Mouse (Mus musculus): Measurements from ENCODE around the gene Esf1.
"Not testable (repeated sequence)": the region's sequence is repeated elsewhere in the genome, so short reads cannot be mapped to it uniquely, and the experiment has no call there.

Gene Esf1

GRCm38 (mm10) chr2:140096034-140096433, 74.3 kb downstream of the Esf1 start:
- no peak for DNase-seq (ENCODE audit: low read depth)

GRCm38 (mm10) chr2:140093433-140093832, 76.9 kb downstream of the Esf1 start:
- no peak for DNase-seq (ENCODE audit: low read depth)

- DNase-seq (ENCODE audit: low read depth) = no peak
Measured at GRCm38 (mm10) chr2:140084245-140084644, 86.1 kb downstream of the Esf1 start.

GRCm38 (mm10) chr2:140080747-140081577, 89.4 kb downstream of the Esf1 start:
- no peak for DNase-seq (ENCODE audit: low read depth)

GRCm38 (mm10) chr2:140079284-140079683, 91.1 kb downstream of the Esf1 start:
- DNase-seq (ENCODE audit: low read depth) = not testable (repeated sequence)

GRCm38 (mm10) chr2:140078600-140079280, 91.6 kb downstream of the Esf1 start:
- DNase-seq (ENCODE audit: low read depth) = no peak

GRCm38 (mm10) chr2:140077476-140077875, 92.9 kb downstream of the Esf1 start:
- no peak for DNase-seq (ENCODE audit: low read depth)

- DNase-seq (ENCODE audit: low read depth) = no peak
Measured at GRCm38 (mm10) chr2:140075150-140075549, 95.2 kb downstream of the Esf1 start.

Measured in c-Kit-positive CD71-positive TER-119-negative erythroid progenitor cells, embryonic 14.5 days (primary cell).